Mouse (Mus musculus) embryo, embryonic 10 days (tissue): Measurements from ENCODE around the gene St6galnac6.
A peak's percentile ranks its signal among the peaks of the same experiment; 100 is the strongest.

Experiments
- DNase-seq: peaks from one replicate; pipeline ENCODE4 v3.0.0-alpha.2; 2015; ENCODE audit warnings: low spot score

St6galnac6 gene

GRCm38 (mm10) chr2:32640550-32641051 lies 41.1 kb downstream of the St6galnac6 start:
- no peak for DNase-seq

- DNase-seq: no peak
These were observed 42.3 kb downstream of the St6galnac6 start for GRCm38 (mm10) chr2:32641810-32642209.

GRCm38 (mm10) chr2:32642813-32643212 lies 43.3 kb downstream of the St6galnac6 start:
- DNase-seq: no peak

- DNase-seq: no peak
These were observed 44.6 kb downstream of the St6galnac6 start for GRCm38 (mm10) chr2:32644083-32644482.

- DNase-seq: no peak
These were observed 45.4 kb downstream of the St6galnac6 start for GRCm38 (mm10) chr2:32644799-32645475.

- DNase-seq: no peak
These were observed 46.1 kb downstream of the St6galnac6 start for GRCm38 (mm10) chr2:32645647-32646046.

- no peak for DNase-seq
These were observed 47.0 kb downstream of the St6galnac6 start, which contains the start of gene Eng for GRCm38 (mm10) chr2:32646379-32647056. TSS of gene Eng (plus strand) at chr2:32646595.

GRCm38 (mm10) chr2:32647366-32647765 lies 47.9 kb downstream of the St6galnac6 start:
- DNase-seq: no peak

- peak; percentile 62 for DNase-seq
These were observed 54.3 kb downstream of the St6galnac6 start for GRCm38 (mm10) chr2:32653764-32654163.

- no peak for DNase-seq
These were observed 55.4 kb downstream of the St6galnac6 start for GRCm38 (mm10) chr2:32654743-32655393.

- no peak for DNase-seq
These were observed 55.9 kb downstream of the St6galnac6 start for GRCm38 (mm10) chr2:32655394-32655744.

- DNase-seq: peak; percentile 71
These were observed 56.3 kb downstream of the St6galnac6 start for GRCm38 (mm10) chr2:32655826-32656225.

GRCm38 (mm10) chr2:32658873-32659272 lies 59.4 kb downstream of the St6galnac6 start:
- no peak for DNase-seq

- peak; percentile 43 for DNase-seq
These were observed 62.1 kb downstream of the St6galnac6 start for GRCm38 (mm10) chr2:32661509-32662107.

- no peak for DNase-seq
These were observed 62.8 kb downstream of the St6galnac6 start for GRCm38 (mm10) chr2:32662291-32662690.

GRCm38 (mm10) chr2:32665345-32665744 lies 65.8 kb downstream of the St6galnac6 start:
- no peak for DNase-seq

- no peak for DNase-seq
These were observed 66.3 kb downstream of the St6galnac6 start for GRCm38 (mm10) chr2:32665853-32666252.

GRCm38 (mm10) chr2:32667775-32668174 lies 68.3 kb downstream of the St6galnac6 start:
- no peak for DNase-seq

- no peak for DNase-seq
These were observed 68.7 kb downstream of the St6galnac6 start for GRCm38 (mm10) chr2:32668176-32668575.

GRCm38 (mm10) chr2:32669876-32670275 lies 70.4 kb downstream of the St6galnac6 start:
- no peak for DNase-seq
